Mouse (Mus musculus): ENCODE data around the gene Shank1. TPM values are rescaled to one million over a fixed set of nuclear protein-coding genes. Genes with fewer than 3 reads are reported as not detected.

The Shank1 gene
- polyA plus RNA-seq, 1 experiment from 2014 or later = 12.8 TPM

- H3K9ac ChIP-seq = peak overlapping the region; percentile 69
- peaks cover 9% of the 10 kb centered on the region; the same call in 1 of the 2 replicates for H3K4me1 ChIP-seq
- H3K4me3 ChIP-seq = peak overlapping the region; percentile 47
- no peaks in the 10 kb centered on the region for H3K36me3 ChIP-seq
- no peaks in the 10 kb centered on the region for H3K9me3 ChIP-seq (replicated peaks)
- peak overlapping the region; percentile 97 for H3K4me2 ChIP-seq (replicated peaks)
- ATAC-seq (ENCODE audit: low FRiP score) = peak; percentile 67
- H3K27me3 ChIP-seq = peaks cover 11% of the 10 kb centered on the region
- no peak overlapping the region for H3K27ac ChIP-seq
- 1% methylated on average over 16 of the region's 17 CpGs for WGBS
Measured at GRCm38 (mm10) chr7:44384716-44385059, 74.6 kb downstream of the Shank1 start.

GRCm38 (mm10) chr7:44385720-44386119, 75.7 kb downstream of the Shank1 start, which contains the start of gene 1700008O03Rik:
Gene 1700008O03Rik (minus strand): TSS chr7:44385820.
- Histone ChIP-seq H3K27ac (no peak within 1 kb of the TSS), H3K4me3 (peak within 1 kb of the TSS; percentile 47), H3K9ac (peak within 1 kb of the TSS; percentile 69), H3K4me1 (peaks cover 9% of the 10 kb centered on the region; the same call in 1 of the 2 replicates), H3K9me3 (replicated peaks) (no peaks in the 10 kb centered on the region), H3K36me3 (no peaks in the 10 kb centered on the region), H3K4me2 (replicated peaks) (peak within 1 kb of the TSS; percentile 97), H3K27me3 (peaks cover 11% of the 10 kb centered on the region)
- 78% methylated on average over 12 of the region's 12 CpGs for WGBS
- no peak for ATAC-seq (ENCODE audit: low FRiP score)

- 84% methylated on average over 4 of the region's 4 CpGs for WGBS
- Histone ChIP-seq H3K9me3 (replicated peaks) (no peaks in the 10 kb centered on the region), H3K4me2 (replicated peaks) (no peak overlapping the region), H3K9ac (no peak overlapping the region), H3K27me3 (peaks cover 2% of the 10 kb centered on the region; the same call in 1 of the 2 replicates), H3K4me3 (no peak overlapping the region), H3K36me3 (no peaks in the 10 kb centered on the region), H3K27ac (no peak overlapping the region), H3K4me1 (no peaks in the 10 kb centered on the region)
- ATAC-seq (ENCODE audit: low FRiP score) = no peak
Measured at GRCm38 (mm10) chr7:44391831-44392230, 81.8 kb downstream of the Shank1 start.

DNA sequence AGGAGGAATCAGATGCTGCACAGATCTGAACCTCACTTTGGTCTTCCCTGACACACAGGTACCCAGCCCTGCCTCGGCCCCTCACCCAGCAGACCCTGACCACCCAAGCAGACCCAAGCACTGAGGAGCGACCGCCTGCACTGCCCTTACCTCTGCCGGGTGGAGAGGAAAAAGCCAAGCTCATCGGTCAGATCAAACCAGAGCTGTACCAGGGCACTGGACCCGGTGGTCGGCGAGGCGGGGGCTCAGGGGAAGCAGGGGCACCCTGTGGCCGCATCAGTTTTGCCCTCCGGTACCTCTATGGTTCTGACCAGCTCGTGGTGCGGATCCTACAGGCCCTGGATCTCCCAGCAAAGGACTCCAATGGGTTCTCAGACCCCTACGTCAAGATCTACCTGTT, 82.3 kb downstream of the Shank1 start:
- Histone ChIP-seq H3K9me3 (replicated peaks) (no peaks in the 10 kb centered on the region), H3K27me3 (peaks cover 5% of the 10 kb centered on the region; the same call in 1 of the 2 replicates), H3K4me1 (no peaks in the 10 kb centered on the region), H3K27ac (no peak overlapping the region), H3K36me3 (no peaks in the 10 kb centered on the region), H3K4me2 (replicated peaks) (no peak overlapping the region), H3K9ac (no peak overlapping the region), H3K4me3 (no peak overlapping the region)
- WGBS = 92% methylated on average over 14 of the region's 14 CpGs
- ATAC-seq (ENCODE audit: low FRiP score) = no peak

GRCm38 (mm10) chr7:44393284-44393683, 83.2 kb downstream of the Shank1 start:
- Histone ChIP-seq H3K27ac (no peak overlapping the region), H3K36me3 (no peaks in the 10 kb centered on the region), H3K9ac (no peak overlapping the region), H3K27me3 (peaks cover 5% of the 10 kb centered on the region; the same call in 1 of the 2 replicates), H3K4me2 (replicated peaks) (no peak overlapping the region), H3K4me3 (no peak overlapping the region), H3K9me3 (replicated peaks) (no peaks in the 10 kb centered on the region), H3K4me1 (no peaks in the 10 kb centered on the region)
- ATAC-seq (ENCODE audit: low FRiP score) = no peak
- WGBS = 91% methylated on average over 17 of the region's 17 CpGs

GRCm38 (mm10) chr7:44398570-44398969, 88.5 kb downstream of the Shank1 start:
- H3K9ac ChIP-seq = no peak overlapping the region
- H3K4me2 ChIP-seq (replicated peaks) = no peak overlapping the region
- no peak overlapping the region for H3K4me3 ChIP-seq
- H3K27me3 ChIP-seq = peaks cover 14% of the 10 kb centered on the region
- WGBS = 11% methylated on average over 3 of the region's 3 CpGs
- H3K36me3 ChIP-seq = no peaks in the 10 kb centered on the region
- H3K4me1 ChIP-seq = no peaks in the 10 kb centered on the region
- no peak overlapping the region for H3K27ac ChIP-seq
- H3K9me3 ChIP-seq (replicated peaks) = no peaks in the 10 kb centered on the region
- peak; percentile 82 for ATAC-seq (ENCODE audit: low FRiP score)

- Histone ChIP-seq H3K4me1 (peaks cover 4% of the 10 kb centered on the region; the same call in 1 of the 2 replicates), H3K9ac (no peak overlapping the region), H3K27me3 (peaks cover 19% of the 10 kb centered on the region), H3K36me3 (no peaks in the 10 kb centered on the region), H3K4me2 (replicated peaks) (no peak overlapping the region), H3K9me3 (replicated peaks) (no peaks in the 10 kb centered on the region), H3K4me3 (no peak overlapping the region), H3K27ac (no peak overlapping the region)
- WGBS = 84% methylated on average over 6 of the region's 6 CpGs
- ATAC-seq (ENCODE audit: low FRiP score) = no peak
Measured at GRCm38 (mm10) chr7:44401673-44402072, 91.6 kb downstream of the Shank1 start.

DNA sequence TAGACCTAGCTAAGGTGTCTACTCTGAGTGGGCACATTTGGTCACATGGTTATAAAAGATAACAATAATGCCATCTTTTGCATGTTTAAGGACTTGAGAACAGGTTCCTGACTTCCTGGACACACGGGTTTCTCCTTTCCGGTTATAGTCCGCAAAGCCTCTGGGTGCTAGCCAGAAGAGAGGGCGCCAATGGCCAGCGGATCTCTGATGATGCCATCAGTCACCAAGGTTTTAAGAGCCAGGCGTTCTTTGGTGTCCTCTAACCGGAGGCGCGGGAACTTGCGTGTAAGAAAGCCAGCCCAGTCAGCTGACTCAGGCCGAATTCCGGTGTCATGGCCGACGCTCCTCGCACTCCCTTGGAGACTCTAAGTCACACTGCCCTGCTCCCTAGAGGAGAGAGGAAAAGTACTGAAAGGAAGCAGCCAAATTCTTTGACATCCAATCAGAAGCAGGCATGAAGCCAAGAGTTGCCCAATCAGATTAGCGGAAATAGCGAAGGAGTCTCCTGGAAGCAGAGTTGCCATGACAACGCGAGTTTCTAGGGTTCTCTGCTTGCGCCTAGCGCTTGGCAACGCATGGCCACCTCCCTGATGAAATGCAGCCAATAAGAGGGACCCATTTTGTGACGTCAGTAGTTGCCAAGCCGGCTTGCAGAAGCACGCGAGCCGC, 95.4 kb downstream of the Shank1 start:
- H3K27me3 ChIP-seq = peaks cover 19% of the 10 kb centered on the region
- peak overlapping the region; percentile 84 for H3K27ac ChIP-seq
- peak overlapping the region; percentile 35 for H3K4me3 ChIP-seq
- no peak overlapping the region for H3K9ac ChIP-seq
- no peaks in the 10 kb centered on the region for H3K36me3 ChIP-seq
- H3K4me2 ChIP-seq (replicated peaks) = peak overlapping the region; percentile 63
- H3K9me3 ChIP-seq (replicated peaks) = no peaks in the 10 kb centered on the region
- 1% methylated on average over 27 of the region's 27 CpGs for WGBS
- ATAC-seq (ENCODE audit: low FRiP score) = peak; percentile 98
- peaks cover 4% of the 10 kb centered on the region; the same call in 1 of the 2 replicates for H3K4me1 ChIP-seq

- WGBS = 0% methylated on average over 5 of the region's 5 CpGs
- peak overlapping the region; percentile 35; the same call in 1 of the 2 replicates for H3K4me3 ChIP-seq
- no peak overlapping the region for H3K27ac ChIP-seq
- no peaks in the 10 kb centered on the region for H3K9me3 ChIP-seq (replicated peaks)
- H3K9ac ChIP-seq = no peak overlapping the region
- ATAC-seq (ENCODE audit: low FRiP score) = no peak; the same call in 1 of the 2 replicates
- H3K36me3 ChIP-seq = no peaks in the 10 kb centered on the region
- peak overlapping the region; percentile 63; the same call in 1 of the 2 replicates for H3K4me2 ChIP-seq (replicated peaks)
- peaks cover 4% of the 10 kb centered on the region; the same call in 1 of the 2 replicates for H3K4me1 ChIP-seq
- peaks cover 18% of the 10 kb centered on the region for H3K27me3 ChIP-seq
Measured at GRCm38 (mm10) chr7:44406015-44406355, 95.9 kb downstream of the Shank1 start.

Other genes starting within 250 kb of the Shank1 start
- gene Klk1b21, start 207.9 kb upstream of the Shank1 start, polyA plus RNA-seq (2016; fragmentation: Nextera tagmentation; extraction: Ambion mirVana) = not detected in 2 replicates
- gene Klk1b22, start 197.6 kb upstream of the Shank1 start, polyA plus RNA-seq (2016; fragmentation: Nextera tagmentation; extraction: Ambion mirVana) = not detected in 2 replicates
- not detected in 2 replicates for gene Klk1b16, start 173.5 kb upstream of the Shank1 start, polyA plus RNA-seq (2016; fragmentation: Nextera tagmentation; extraction: Ambion mirVana)
- gene Klk1b24, start 122.0 kb upstream of the Shank1 start, polyA plus RNA-seq (2016; fragmentation: Nextera tagmentation; extraction: Ambion mirVana) = not detected in 2 replicates
- gene Klk1b3, start 112.1 kb upstream of the Shank1 start, polyA plus RNA-seq (2016; fragmentation: Nextera tagmentation; extraction: Ambion mirVana) = not detected in 2 replicates
- not detected in 2 replicates for gene Klk1b4, start 102.8 kb upstream of the Shank1 start, polyA plus RNA-seq (2016; fragmentation: Nextera tagmentation; extraction: Ambion mirVana)
- not detected in 2 replicates for gene Klk1b5, start 94.3 kb upstream of the Shank1 start, polyA plus RNA-seq (2016; fragmentation: Nextera tagmentation; extraction: Ambion mirVana)
- not detected in 2 replicates for gene Klk1, start 84.9 kb upstream of the Shank1 start, polyA plus RNA-seq (2016; fragmentation: Nextera tagmentation; extraction: Ambion mirVana)
- gene Gm36864, start 74.1 kb upstream of the Shank1 start, polyA plus RNA-seq (2016; fragmentation: Nextera tagmentation; extraction: Ambion mirVana) = not detected in 2 replicates
- 1.1 and 1.2 TPM in 2 replicates for gene 1700028J19Rik, start 63.6 kb upstream of the Shank1 start, polyA plus RNA-seq (2016; fragmentation: Nextera tagmentation; extraction: Ambion mirVana)
- gene 2410002F23Rik, start 63.5 kb upstream of the Shank1 start, polyA plus RNA-seq (2016; fragmentation: Nextera tagmentation; extraction: Ambion mirVana) = 182 and 196 TPM in 2 replicates
- gene Acp4, start 52.9 kb upstream of the Shank1 start, polyA plus RNA-seq (2016; fragmentation: Nextera tagmentation; extraction: Ambion mirVana) = not detected in 2 replicates
- gene Gm15517, start 48.8 kb upstream of the Shank1 start, polyA plus RNA-seq (2016; fragmentation: Nextera tagmentation; extraction: Ambion mirVana) = not detected in 2 replicates
- 2.0 and 2.9 TPM in 2 replicates for gene Clec11a, start 3.4 kb upstream of the Shank1 start, polyA plus RNA-seq (2016; fragmentation: Nextera tagmentation; extraction: Ambion mirVana)
- gene Syt3, start 73.8 kb downstream of the Shank1 start, polyA plus RNA-seq (2016; fragmentation: Nextera tagmentation; extraction: Ambion mirVana) = 6.8 and 7.5 TPM in 2 replicates
- gene 1700008O03Rik, start 75.6 kb downstream of the Shank1 start, polyA plus RNA-seq (2016; fragmentation: Nextera tagmentation; extraction: Ambion mirVana) = 1.1 and 1.9 TPM in 2 replicates
- gene Lrrc4b, start 118.8 kb downstream of the Shank1 start, polyA plus RNA-seq (2016; fragmentation: Nextera tagmentation; extraction: Ambion mirVana) = 12.6 and 12.7 TPM in 2 replicates
- gene Aspdh, start 155.1 kb downstream of the Shank1 start, polyA plus RNA-seq (2016; fragmentation: Nextera tagmentation; extraction: Ambion mirVana) = 1.3 and 3.9 TPM in 2 replicates
- 60.5 and 65.1 TPM in 2 replicates for gene Josd2, start 157.7 kb downstream of the Shank1 start, polyA plus RNA-seq (2016; fragmentation: Nextera tagmentation; extraction: Ambion mirVana)
- gene Emc10, start 186.3 kb downstream of the Shank1 start, polyA plus RNA-seq (2016; fragmentation: Nextera tagmentation; extraction: Ambion mirVana) = 134 and 142 TPM in 2 replicates
- 25.2 and 26.0 TPM in 2 replicates for gene Fam71e1, start 186.3 kb downstream of the Shank1 start, polyA plus RNA-seq (2016; fragmentation: Nextera tagmentation; extraction: Ambion mirVana)
- 0.22 TPM in 1 of 2 replicates, not detected in the other for gene Mybpc2, start 214.4 kb downstream of the Shank1 start, polyA plus RNA-seq (2016; fragmentation: Nextera tagmentation; extraction: Ambion mirVana)
- 0.08 and 0.10 TPM in 2 replicates for gene Spib, start 221.8 kb downstream of the Shank1 start, polyA plus RNA-seq (2016; fragmentation: Nextera tagmentation; extraction: Ambion mirVana)
- 72.1 and 73.5 TPM in 2 replicates for gene Pold1, start 238.6 kb downstream of the Shank1 start, polyA plus RNA-seq (2016; fragmentation: Nextera tagmentation; extraction: Ambion mirVana)
- gene Nr1h2, start 243.7 kb downstream of the Shank1 start, polyA plus RNA-seq (2016; fragmentation: Nextera tagmentation; extraction: Ambion mirVana) = 71.5 and 75.8 TPM in 2 replicates